Mouse (Mus musculus) adrenal gland, adult 8-10 months (tissue): Measurements from ENCODE around the gene Myo19. TPM values are rescaled to one million over a fixed set of nuclear protein-coding genes. Genes with fewer than 3 reads are reported as not detected.
"Not testable (repeated sequence)": the region's sequence is repeated elsewhere in the genome, so short reads cannot be mapped to it uniquely, and the experiment has no call there.

ENCODE experiments used
- DNase-seq: peaks from one replicate; pipeline ENCODE4 v3.0.0; 2022
- total RNA-seq, 4 experiments: library from RNA; stranded (reverse); gene quantifications; 2 replicates each; pipeline ENCODE4 v1.2.4; 2022

Gene Myo19
- total RNA-seq: 10 to 100 TPM; 10.3 to 16.5 (median 14.3) TPM

- peak; percentile 68 for DNase-seq
Measured at GRCm38 (mm10) chr11:84879772-84880464, at the start of gene Myo19, which contains the start of gene Pigw. Myo19 (plus strand) TSS chr11:84880148. Pigw (minus strand) TSS chr11:84880285.

GRCm38 (mm10) chr11:84839330-84839729 is 40.6 kb upstream of the Myo19 start:
- no peak for DNase-seq

DNA sequence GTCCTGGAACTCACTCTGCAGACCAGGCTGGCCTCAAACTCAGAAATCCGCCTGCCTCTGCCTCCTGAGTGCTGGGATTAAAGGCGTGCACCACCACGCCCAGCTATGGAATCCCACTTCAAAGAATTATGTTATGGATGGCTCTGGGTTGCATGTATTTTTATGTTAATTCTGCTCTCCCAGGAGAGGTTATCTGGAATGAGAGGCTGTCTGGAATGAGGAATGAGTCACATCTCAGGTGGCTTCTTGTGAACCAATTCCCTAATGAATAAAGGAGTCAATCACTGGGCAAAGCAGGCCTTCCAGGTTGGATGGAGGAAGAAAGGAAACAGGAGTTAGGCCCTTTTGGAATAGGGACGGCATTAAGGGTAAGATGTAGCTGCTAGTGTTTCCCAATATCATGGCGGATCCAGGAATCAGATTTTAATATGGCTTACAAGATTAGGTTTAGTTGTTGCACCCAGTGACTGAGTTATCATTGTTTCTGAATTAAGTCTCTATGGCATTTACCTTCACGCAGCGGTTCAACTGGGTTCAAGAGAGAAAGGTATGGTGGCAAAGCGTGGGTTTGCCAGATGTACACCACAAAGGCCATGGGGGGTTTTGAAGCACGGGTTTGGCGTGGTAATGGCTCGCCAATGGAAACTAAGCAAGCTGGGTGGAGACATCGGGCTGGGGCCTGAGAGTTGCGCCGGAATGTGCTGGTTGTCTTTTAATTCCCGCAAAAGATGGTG is 33.0 kb upstream of the Myo19 start:
- no peak for DNase-seq

DNA sequence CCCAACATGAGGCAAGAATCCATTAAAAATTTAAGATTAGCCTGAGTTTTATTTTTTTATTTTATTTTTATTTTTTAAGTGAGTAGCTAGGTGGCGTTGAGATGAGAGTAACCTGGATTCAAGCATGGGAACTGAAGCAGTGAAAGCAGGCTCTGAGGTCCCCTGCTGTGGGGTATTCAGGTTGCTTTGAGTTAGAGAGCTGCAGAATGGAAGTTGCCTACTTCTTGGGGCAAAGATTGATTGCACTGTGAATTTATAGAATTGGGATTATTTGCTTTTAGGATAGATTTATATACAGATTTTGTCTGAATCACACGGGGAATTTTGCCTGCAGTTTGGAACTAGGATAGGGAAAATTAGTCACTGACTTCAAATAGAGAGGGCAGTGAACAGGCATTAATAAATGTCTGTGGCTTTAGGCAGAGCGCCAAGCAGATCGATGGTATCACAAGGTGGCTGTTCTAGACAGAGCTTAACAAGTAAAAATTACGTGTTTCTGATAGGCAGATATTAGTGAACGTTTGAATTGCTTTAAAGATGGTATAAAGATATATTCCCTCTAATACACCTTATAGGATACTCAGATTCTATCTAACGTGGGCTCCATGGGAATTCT is 32.4 kb upstream of the Myo19 start:
- DNase-seq: no peak

GRCm38 (mm10) chr11:84855285-84855684 is 24.7 kb upstream of the Myo19 start:
- no peak for DNase-seq

GRCm38 (mm10) chr11:84865268-84865667 is 14.7 kb upstream of the Myo19 start:
- DNase-seq: no peak

GRCm38 (mm10) chr11:84867586-84867985 is 12.4 kb upstream of the Myo19 start:
- no peak for DNase-seq

GRCm38 (mm10) chr11:84868786-84869259 is 11.1 kb upstream of the Myo19 start:
- no peak for DNase-seq

DNA sequence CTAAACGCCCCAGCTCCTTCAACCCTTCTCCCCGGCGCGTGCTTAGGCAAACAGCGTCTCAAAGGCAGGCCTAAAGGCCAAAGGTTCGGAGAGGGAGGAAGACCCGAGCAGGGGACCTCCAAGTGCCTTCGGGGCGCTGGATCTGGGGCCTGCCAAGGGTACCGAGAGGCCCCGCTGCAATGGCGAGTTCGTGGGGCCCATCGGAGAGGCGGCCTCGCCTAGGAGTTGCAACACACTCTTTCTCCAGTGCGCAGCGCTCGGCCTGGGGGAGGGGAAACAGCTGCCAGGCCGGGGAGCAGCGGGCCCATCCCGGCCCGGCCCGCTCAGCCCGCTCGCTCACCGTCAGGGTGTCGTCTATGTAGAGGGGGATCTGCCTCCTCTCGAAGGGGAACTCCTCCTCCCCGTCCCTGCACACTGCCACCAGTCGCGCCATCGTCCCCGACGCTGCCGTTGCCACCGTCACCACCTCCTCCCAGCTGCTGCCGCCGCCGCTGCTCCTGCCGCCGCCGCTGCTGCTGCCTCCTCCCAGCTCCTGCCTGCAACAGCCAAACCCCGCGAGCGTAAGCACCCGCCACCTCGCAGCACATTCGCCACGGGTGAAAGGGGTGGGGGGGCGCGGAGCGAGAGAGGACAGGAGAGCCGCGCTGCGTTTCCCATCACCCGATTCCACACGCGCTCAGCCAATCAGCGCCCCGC is 10.3 kb upstream of the Myo19 start:
- DNase-seq: peak; percentile 92

DNA sequence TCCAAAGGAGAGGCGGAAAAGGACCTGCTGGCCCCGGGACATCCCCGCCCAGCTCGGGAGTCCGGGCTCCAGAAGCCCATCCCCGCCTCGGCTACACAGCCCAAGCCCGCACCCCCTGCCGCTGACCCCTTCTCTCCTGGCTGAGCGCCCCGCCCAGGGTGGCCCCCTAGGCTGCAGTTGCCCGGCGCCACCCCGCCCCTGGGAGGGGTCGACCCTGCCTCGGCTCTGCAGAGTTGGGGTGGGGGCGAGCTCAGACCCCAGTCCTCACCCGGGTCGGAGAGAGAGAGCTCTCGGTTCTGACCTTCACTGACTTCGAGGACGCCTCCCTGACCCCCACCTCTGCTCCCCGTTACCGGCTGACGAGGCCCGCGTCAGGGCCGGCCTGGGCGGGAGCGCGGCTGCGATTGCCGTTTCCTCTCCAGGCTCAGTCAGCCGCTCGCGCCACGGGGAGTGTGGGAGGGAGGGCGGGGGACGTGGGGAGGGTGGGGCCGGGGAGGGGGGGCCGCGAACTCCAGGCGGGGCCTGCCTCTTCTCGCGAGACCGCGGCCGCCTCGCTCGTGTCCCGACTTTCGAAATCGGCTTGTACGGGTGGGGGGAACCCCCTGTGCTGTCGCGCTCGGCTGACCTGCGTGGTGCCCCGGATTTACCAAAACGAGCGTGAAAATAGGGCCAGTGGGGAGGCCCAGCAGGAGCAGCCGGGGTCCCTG is 9.5 kb upstream of the Myo19 start, which contains the start of gene Ggnbp2:
Gene Ggnbp2 (minus strand): TSS at position 481 of the 707 bp plus-strand sequence.
- DNase-seq: peak; percentile 91

GRCm38 (mm10) chr11:84871046-84871445 is 8.9 kb upstream of the Myo19 start:
- DNase-seq: no peak

- DNase-seq: no peak
Measured at GRCm38 (mm10) chr11:84871548-84872069, 8.3 kb upstream of the Myo19 start.

- no peak for DNase-seq
Measured at GRCm38 (mm10) chr11:84873042-84873833, 6.7 kb upstream of the Myo19 start.

DNA sequence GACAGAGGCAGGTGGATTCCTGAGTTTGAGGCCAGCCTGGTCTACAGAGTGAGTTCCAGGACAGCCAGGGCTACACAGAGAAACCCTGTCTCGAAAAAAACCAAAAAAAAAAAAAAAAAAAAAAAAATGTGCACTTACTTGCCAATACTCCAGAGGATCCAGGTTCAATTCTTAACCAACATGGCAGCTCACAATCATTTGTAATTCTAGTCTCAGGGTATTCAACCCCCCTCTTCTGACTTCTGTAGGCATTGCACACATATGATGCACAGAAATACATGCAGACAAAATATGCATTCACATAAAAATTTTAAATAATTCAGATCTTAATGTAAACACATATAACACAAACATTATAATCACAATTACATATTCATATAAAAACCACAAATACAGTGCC is 3.9 kb upstream of the Myo19 start:
- DNase-seq: not testable (repeated sequence)

DNA sequence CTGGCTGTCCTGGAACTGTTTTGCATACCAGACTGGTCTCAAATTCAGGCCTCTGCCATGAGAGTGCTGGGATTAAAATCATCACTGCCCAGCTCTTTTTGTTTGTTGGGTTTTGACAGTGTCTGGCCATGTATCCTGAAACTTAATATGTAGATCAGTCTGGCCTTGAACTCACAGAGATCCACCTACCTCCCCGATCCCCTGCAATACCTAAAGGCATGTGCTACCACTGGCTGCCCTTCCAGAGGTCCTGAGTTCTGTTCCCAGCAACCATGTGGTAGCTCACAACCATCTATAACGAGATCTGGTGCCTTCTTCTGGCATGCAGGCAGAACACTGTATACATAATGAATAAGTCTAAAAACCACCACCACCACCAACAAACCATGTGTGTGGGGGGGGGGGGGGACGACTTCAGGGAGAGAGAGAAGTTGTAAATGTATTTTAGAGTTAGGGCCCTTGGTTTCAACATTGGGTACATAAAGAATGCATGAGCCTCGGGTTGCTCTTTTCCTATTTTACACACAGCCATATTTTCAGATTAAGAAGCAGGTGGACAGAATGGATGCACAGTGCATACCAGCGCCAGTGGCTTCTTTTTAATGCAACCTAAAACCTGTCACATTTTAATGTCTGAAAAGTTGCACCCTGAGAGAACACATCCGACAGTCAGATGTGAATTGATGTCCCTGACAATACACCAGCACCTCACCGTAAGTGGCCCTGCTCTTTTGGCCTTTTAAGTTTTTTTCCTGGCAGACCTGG is 759 bp upstream of the Myo19 start:
- DNase-seq: no peak

DNA sequence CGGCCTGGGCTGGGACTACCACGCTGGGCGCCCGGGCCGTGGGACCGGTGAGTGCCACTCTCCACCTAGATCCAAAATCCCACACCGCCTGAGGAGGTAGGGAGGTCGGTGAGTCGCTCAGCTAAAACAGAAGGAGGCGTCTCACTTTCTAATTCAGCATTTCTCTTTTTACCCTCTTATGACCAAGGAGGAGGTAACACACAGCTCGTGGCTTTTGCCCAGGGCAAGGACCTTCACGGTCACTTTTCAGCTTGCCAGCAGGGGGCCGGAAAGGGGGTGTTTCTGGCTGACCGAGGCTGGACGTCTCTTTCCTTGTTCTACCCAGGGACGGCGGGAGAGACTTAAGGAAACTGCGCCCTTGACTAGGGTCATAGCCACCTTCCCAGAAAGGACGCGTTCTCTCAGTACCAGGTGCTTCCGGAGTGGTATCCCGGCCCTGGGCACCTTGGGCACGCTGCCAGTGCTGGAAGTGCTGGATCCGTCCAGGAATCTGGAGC is 565 bp downstream of the Myo19 start:
- peak; percentile 46 for DNase-seq

GRCm38 (mm10) chr11:84880971-84881370 is 1.0 kb downstream of the Myo19 start:
- DNase-seq: no peak

GRCm38 (mm10) chr11:84882346-84882745 is 2.4 kb downstream of the Myo19 start:
- DNase-seq: no peak

GRCm38 (mm10) chr11:84885238-84885637 is 5.3 kb downstream of the Myo19 start:
- no peak for DNase-seq

- DNase-seq: no peak
Measured at GRCm38 (mm10) chr11:84886236-84886635, 6.3 kb downstream of the Myo19 start.
